Mouse (Mus musculus) adrenal gland (tissue): ENCODE results near the gene Mdfic.

Source experiments
- intact Hi-C: fragments of 180-260 bp; cut with DNase I; formaldehyde crosslinking; loops from one replicate; pipeline ENCODE4 v1.15.1; 2025

Mdfic gene

GRCm38 (mm10) chr6:15789523-15790500, 69.4 kb downstream of the Mdfic start:
- intact Hi-C loops: loop anchor here (5.0 kb wide), 3 partner anchors 48 to 603 kb away; partner anchors contain the start of gene Mdfic

- intact Hi-C loops: loop anchor here (5.0 kb wide), 2 partner anchors 71 to 606 kb away; partner anchors contain the start of gene Mdfic
Measured at GRCm38 (mm10) chr6:15792680-15793601, 72.5 kb downstream of the Mdfic start.

- intact Hi-C loops: loop anchor here (5.0 kb wide), 2 partner anchors 71 to 606 kb away; partner anchors contain the start of gene Mdfic
Measured at GRCm38 (mm10) chr6:15793602-15794345, 73.3 kb downstream of the Mdfic start.

- intact Hi-C loops: loop anchor here (5.0 kb wide), 2 partner anchors 72 to 608 kb away; partner anchors contain the start of gene Mdfic
Measured at GRCm38 (mm10) chr6:15794801-15795200, 74.3 kb downstream of the Mdfic start.

- intact Hi-C loops: no loop called here
Measured at GRCm38 (mm10) chr6:15807382-15807781, 86.9 kb downstream of the Mdfic start.

- intact Hi-C loops: no loop called here
Measured at GRCm38 (mm10) chr6:15825236-15825635, 104.8 kb downstream of the Mdfic start.

- intact Hi-C loops: no loop called here
Measured at GRCm38 (mm10) chr6:15829812-15830211, 109.4 kb downstream of the Mdfic start.

GRCm38 (mm10) chr6:15830651-15831050, 110.2 kb downstream of the Mdfic start:
- intact Hi-C loops: no loop called here

GRCm38 (mm10) chr6:15837695-15838094, 117.2 kb downstream of the Mdfic start:
- intact Hi-C loops: no loop called here

- intact Hi-C loops: no loop called here
Measured at GRCm38 (mm10) chr6:15839831-15840230, 119.4 kb downstream of the Mdfic start.

- intact Hi-C loops: no loop called here
Measured at GRCm38 (mm10) chr6:15840429-15840828, 120.0 kb downstream of the Mdfic start.

- intact Hi-C loops: no loop called here
Measured at GRCm38 (mm10) chr6:15841476-15842209, 121.2 kb downstream of the Mdfic start.

- intact Hi-C loops: no loop called here
Measured at GRCm38 (mm10) chr6:15843295-15843694, 122.8 kb downstream of the Mdfic start.

GRCm38 (mm10) chr6:15845711-15846342, 125.4 kb downstream of the Mdfic start:
- intact Hi-C loops: no loop called here
